Mouse (Mus musculus) liver, adult (tissue): ENCODE data around the gene Pigh.

Experiments used
- GATA4 ChIP-seq: IDR thresholded peaks from 2 replicates; pipeline ENCODE4 v1.6.1; 2014; ENCODE audit warnings: mild to moderate bottlenecking, low read length; ENCODE audit not compliant: insufficient replicate concordance

Pigh gene

GRCm38 (mm10) chr12:79070736-79071333, 18.6 kb downstream of the Pigh start:
- TF ChIP-seq GATA4 = no peak

- no peak for TF ChIP-seq GATA4
Measured at GRCm38 (mm10) chr12:79069916-79070315, 19.5 kb downstream of the Pigh start.

- TF ChIP-seq GATA4 = no peak
Measured at GRCm38 (mm10) chr12:79069187-79069608, 20.3 kb downstream of the Pigh start.

GRCm38 (mm10) chr12:79068306-79068705, 21.1 kb downstream of the Pigh start:
- no peak for TF ChIP-seq GATA4

GRCm38 (mm10) chr12:79067526-79067925, 21.9 kb downstream of the Pigh start:
- TF ChIP-seq GATA4 = no peak

GRCm38 (mm10) chr12:79066431-79066830, 23.0 kb downstream of the Pigh start:
- no peak for TF ChIP-seq GATA4

GRCm38 (mm10) chr12:79064451-79064850, 25.0 kb downstream of the Pigh start:
- no peak for TF ChIP-seq GATA4

- TF ChIP-seq GATA4 = no peak
Measured at GRCm38 (mm10) chr12:79060766-79061652, 28.4 kb downstream of the Pigh start.

- no peak for TF ChIP-seq GATA4
Measured at GRCm38 (mm10) chr12:79060134-79060533, 29.3 kb downstream of the Pigh start.

- TF ChIP-seq GATA4 = no peak
Measured at GRCm38 (mm10) chr12:79059573-79059972, 29.9 kb downstream of the Pigh start.

- TF ChIP-seq GATA4 = no peak
Measured at GRCm38 (mm10) chr12:79055276-79055675, 34.2 kb downstream of the Pigh start.

GRCm38 (mm10) chr12:79052073-79052472, 37.4 kb downstream of the Pigh start:
- no peak for TF ChIP-seq GATA4

- TF ChIP-seq GATA4 = no peak
Measured at GRCm38 (mm10) chr12:79050545-79051212, 38.8 kb downstream of the Pigh start.

GRCm38 (mm10) chr12:79049807-79050206, 39.6 kb downstream of the Pigh start:
- TF ChIP-seq GATA4 = no peak

GRCm38 (mm10) chr12:79048898-79049297, 40.6 kb downstream of the Pigh start:
- TF ChIP-seq GATA4 = no peak

- no peak for TF ChIP-seq GATA4
Measured at GRCm38 (mm10) chr12:79047203-79047602, 42.2 kb downstream of the Pigh start.
